Mouse (Mus musculus): ENCODE data around the gene Acad10.
"Not testable (repeated sequence)": the region's sequence is repeated elsewhere in the genome, so short reads cannot be mapped to it uniquely, and the experiment has no call there.

Gene Acad10
- long read RNA-seq, experiment 1, partial matches to known transcripts = 1 of 5 reads
- long read RNA-seq, experiment 1, other reads (novel, unspliced or antisense) = 2 of 5 reads
- long read RNA-seq, experiment 2, partial matches to known transcripts = 4 of 12 reads
- long read RNA-seq, experiment 2, other reads (novel, unspliced or antisense) = 6 of 12 reads

- intact Hi-C loops (cut with DNase I) = loop anchor here (10.0 kb wide), 1 partner anchor 125 kb away; no protein-coding TSS in a partner anchor
These were observed at the start of gene Acad10, which contains the start of gene Brap for GRCm38 (mm10) chr5:121660059-121660896. TSS of gene Acad10 (minus strand) at chr5:121660514. TSS of gene Brap (plus strand) at chr5:121660563.

- intact Hi-C loops (cut with DNase I) = no loop called here
These were observed 44.4 kb upstream of the Acad10 start for GRCm38 (mm10) chr5:121704512-121705248.

- intact Hi-C loops (cut with DNase I) = no loop called here
These were observed 43.0 kb upstream of the Acad10 start for GRCm38 (mm10) chr5:121703341-121703740.

- intact Hi-C loops (cut with DNase I) = no loop called here
These were observed 40.9 kb upstream of the Acad10 start for GRCm38 (mm10) chr5:121701111-121701769.

- intact Hi-C loops (cut with DNase I) = no loop called here
These were observed 40.2 kb upstream of the Acad10 start for GRCm38 (mm10) chr5:121700496-121700895.

- intact Hi-C loops (cut with DNase I) = no loop called here
These were observed 39.6 kb upstream of the Acad10 start for GRCm38 (mm10) chr5:121699891-121700290.

GRCm38 (mm10) chr5:121696761-121697160 is 36.4 kb upstream of the Acad10 start:
- intact Hi-C loops (cut with DNase I) = no loop called here

- intact Hi-C loops (cut with DNase I) = no loop called here
These were observed 32.6 kb upstream of the Acad10 start for GRCm38 (mm10) chr5:121692897-121693296.

- intact Hi-C loops (cut with DNase I) = not testable (repeated sequence)
These were observed 31.1 kb upstream of the Acad10 start for GRCm38 (mm10) chr5:121691436-121691835.

GRCm38 (mm10) chr5:121690482-121691211 is 30.3 kb upstream of the Acad10 start:
- intact Hi-C loops (cut with DNase I) = no loop called here

- intact Hi-C loops (cut with DNase I) = no loop called here
These were observed 26.0 kb upstream of the Acad10 start for GRCm38 (mm10) chr5:121686113-121686898.

GRCm38 (mm10) chr5:121685495-121685894 is 25.2 kb upstream of the Acad10 start:
- intact Hi-C loops (cut with DNase I) = no loop called here

- intact Hi-C loops (cut with DNase I) = no loop called here
These were observed 21.9 kb upstream of the Acad10 start for GRCm38 (mm10) chr5:121682250-121682649.

- intact Hi-C loops (cut with DNase I) = no loop called here
These were observed 10.1 kb upstream of the Acad10 start for GRCm38 (mm10) chr5:121670412-121670811.

GRCm38 (mm10) chr5:121668411-121668810 is 8.1 kb upstream of the Acad10 start:
- intact Hi-C loops (cut with DNase I) = loop anchor here (10.0 kb wide), 1 partner anchor 116 kb away; no protein-coding TSS in a partner anchor

GRCm38 (mm10) chr5:121667067-121667466 is 6.8 kb upstream of the Acad10 start:
- intact Hi-C loops (cut with DNase I) = loop anchor here (10.0 kb wide), 1 partner anchor 118 kb away; no protein-coding TSS in a partner anchor

GRCm38 (mm10) chr5:121664971-121665370 is 4.7 kb upstream of the Acad10 start:
- intact Hi-C loops (cut with DNase I) = loop anchor here (10.0 kb wide), 1 partner anchor 120 kb away; no protein-coding TSS in a partner anchor

- intact Hi-C loops (cut with DNase I) = loop anchor here (10.0 kb wide), 1 partner anchor 121 kb away; no protein-coding TSS in a partner anchor
These were observed 3.8 kb upstream of the Acad10 start for GRCm38 (mm10) chr5:121664078-121664477.

- intact Hi-C loops (cut with DNase I) = loop anchor here (10.0 kb wide), 1 partner anchor 121 kb away; no protein-coding TSS in a partner anchor
These were observed 3.1 kb upstream of the Acad10 start for GRCm38 (mm10) chr5:121663456-121663855.
